Mouse (Mus musculus) lung, embryonic 16.5 days (tissue): ENCODE results near the gene Faim. TPM values are rescaled to one million over a fixed set of nuclear protein-coding genes. Genes with fewer than 3 reads are reported as not detected.

Source experiments
- ATAC-seq: fragments of 200-750 bp; cut with Nextera tagmentation; 2 replicates; pipeline ENCODE4 v1.8.0; 2017; ENCODE audit warnings: low read depth, mild to moderate bottlenecking, moderate library complexity
- H3K27ac ChIP-seq: fragments of 300-500 bp; sonication (generic); 2 replicates; pipeline ENCODE4 v1.5.1; 2014; ENCODE audit warnings: mild to moderate bottlenecking, control low read depth, low read length
- H3K27me3 ChIP-seq: fragments of 300-500 bp; sonication (generic); 2 replicates; pipeline ENCODE4 v1.6.1; 2014; ENCODE audit warnings: low read depth, low read length, mixed read lengths; ENCODE audit not compliant: control insufficient read depth, insufficient read depth
- H3K36me3 ChIP-seq: fragments of 300-500 bp; sonication (generic); 2 replicates; pipeline ENCODE4 v1.6.1; 2014; ENCODE audit warnings: low read length; ENCODE audit not compliant: control insufficient read depth, insufficient read depth
- H3K4me1 ChIP-seq: fragments of 300-500 bp; sonication (generic); replicated peaks from 2 replicates; pipeline ENCODE4 v1.6.1; 2014; ENCODE audit warnings: low read length, mixed read lengths; ENCODE audit not compliant: control insufficient read depth, insufficient read depth
- H3K4me2 ChIP-seq: fragments of 300-500 bp; sonication (generic); 2 replicates; pipeline ENCODE4 v1.6.1; 2014; ENCODE audit warnings: low read depth, low read length, control low read depth
- H3K4me3 ChIP-seq: fragments of 300-500 bp; sonication (generic); 2 replicates; pipeline ENCODE4 v1.5.1; 2014; ENCODE audit warnings: mild to moderate bottlenecking, low read length, control low read depth
- H3K9ac ChIP-seq: fragments of 300-500 bp; sonication (generic); 2 replicates; pipeline ENCODE4 v1.6.1; 2014; ENCODE audit warnings: low read length, control low read depth
- H3K9me3 ChIP-seq: fragments of 300-500 bp; sonication (generic); 2 replicates; pipeline ENCODE4 v1.6.1; 2016; ENCODE audit warnings: low read length; ENCODE audit not compliant: control insufficient read depth
- WGBS: fragments of 180-500 bp; shearing (Covaris S2); extraction: QIAGEN DNeasy Blood & Tissue Kit; methylation state at CpG from one replicate; pipeline ENCODE4 v1.1.7; 2014; 5-methylcytosine and 5-hydroxymethylcytosine counted together
- polyA plus RNA-seq: library from polyadenylated mRNA; unstranded; fragments of >200 nt; fragmentation: Nextera tagmentation; extraction: Ambion mirVana; gene quantifications from 2 replicates; pipeline ENCODE4 v1.2.1, GENCODE M21; 2015

The Faim gene
- 37.6 and 38.7 TPM in 2 replicates for polyA plus RNA-seq

DNA sequence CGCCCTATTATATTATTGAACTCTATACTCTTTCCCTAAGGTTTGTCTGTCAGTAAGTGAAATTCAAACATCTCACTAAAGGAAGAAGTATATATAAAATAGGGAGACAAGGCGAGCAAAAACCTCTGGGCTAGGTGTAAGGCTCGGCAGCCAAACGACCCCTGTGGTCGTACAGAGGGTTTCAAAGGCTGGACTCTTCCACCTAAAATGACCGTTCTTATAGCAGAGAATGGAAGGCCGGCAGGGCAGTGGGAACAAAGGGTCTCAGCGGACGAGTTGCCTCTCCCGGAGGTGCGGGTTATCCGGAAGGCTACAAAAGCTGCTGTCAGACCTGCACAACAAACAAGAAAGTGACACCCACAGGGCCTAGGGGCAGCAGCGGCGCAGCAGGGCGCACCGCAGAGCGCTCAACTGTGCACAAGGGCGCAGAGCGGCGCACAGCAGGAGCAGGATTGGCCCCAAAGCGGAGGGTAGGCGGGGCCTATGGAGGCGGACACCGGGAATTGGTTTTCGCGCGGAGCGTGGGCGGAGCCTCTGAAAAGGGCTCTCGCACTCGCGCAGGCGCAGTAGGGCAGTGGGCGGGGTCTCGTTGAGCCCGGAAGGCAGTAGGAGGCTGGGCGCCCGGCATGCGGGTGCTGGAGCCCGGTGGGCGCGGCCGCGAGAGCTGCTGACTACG lies at the start of gene Faim:
Gene Faim (plus strand): TSS at position 574 of the 676 bp plus-strand sequence.
- H3K4me2 ChIP-seq: peak within 1 kb of the TSS; percentile 96
- peak within 1 kb of the TSS; percentile 78 for H3K4me3 ChIP-seq
- peak within 1 kb of the TSS; percentile 29; the same call in 1 of the 2 replicates for H3K27ac ChIP-seq
- peaks cover 10% of the 10 kb centered on the region; the same call in 1 of the 2 replicates for H3K4me1 ChIP-seq
- H3K36me3 ChIP-seq: no peaks in the 10 kb centered on the region
- H3K9ac ChIP-seq: peak within 1 kb of the TSS; percentile 78
- WGBS: under 1% methylated on average over 40 of the region's 45 CpGs
- H3K27me3 ChIP-seq: peaks cover 11% of the 10 kb centered on the region
- H3K9me3 ChIP-seq: no peaks in the 10 kb centered on the region
- ATAC-seq: peak; percentile 100

- WGBS: 13% methylated on average over 2 of the region's 2 CpGs
- Histone ChIP-seq H3K4me2 (no peak overlapping the region), H3K27me3 (no peaks in the 10 kb centered on the region; the same call in 1 of the 2 replicates), H3K4me1 (no peaks in the 10 kb centered on the region), H3K4me3 (no peak overlapping the region), H3K9ac (no peak overlapping the region), H3K36me3 (no peaks in the 10 kb centered on the region), H3K9me3 (no peaks in the 10 kb centered on the region), H3K27ac (no peak overlapping the region)
- no peak for ATAC-seq
Measured at GRCm38 (mm10) chr9:98939290-98939689, 46.9 kb upstream of the Faim start.

DNA sequence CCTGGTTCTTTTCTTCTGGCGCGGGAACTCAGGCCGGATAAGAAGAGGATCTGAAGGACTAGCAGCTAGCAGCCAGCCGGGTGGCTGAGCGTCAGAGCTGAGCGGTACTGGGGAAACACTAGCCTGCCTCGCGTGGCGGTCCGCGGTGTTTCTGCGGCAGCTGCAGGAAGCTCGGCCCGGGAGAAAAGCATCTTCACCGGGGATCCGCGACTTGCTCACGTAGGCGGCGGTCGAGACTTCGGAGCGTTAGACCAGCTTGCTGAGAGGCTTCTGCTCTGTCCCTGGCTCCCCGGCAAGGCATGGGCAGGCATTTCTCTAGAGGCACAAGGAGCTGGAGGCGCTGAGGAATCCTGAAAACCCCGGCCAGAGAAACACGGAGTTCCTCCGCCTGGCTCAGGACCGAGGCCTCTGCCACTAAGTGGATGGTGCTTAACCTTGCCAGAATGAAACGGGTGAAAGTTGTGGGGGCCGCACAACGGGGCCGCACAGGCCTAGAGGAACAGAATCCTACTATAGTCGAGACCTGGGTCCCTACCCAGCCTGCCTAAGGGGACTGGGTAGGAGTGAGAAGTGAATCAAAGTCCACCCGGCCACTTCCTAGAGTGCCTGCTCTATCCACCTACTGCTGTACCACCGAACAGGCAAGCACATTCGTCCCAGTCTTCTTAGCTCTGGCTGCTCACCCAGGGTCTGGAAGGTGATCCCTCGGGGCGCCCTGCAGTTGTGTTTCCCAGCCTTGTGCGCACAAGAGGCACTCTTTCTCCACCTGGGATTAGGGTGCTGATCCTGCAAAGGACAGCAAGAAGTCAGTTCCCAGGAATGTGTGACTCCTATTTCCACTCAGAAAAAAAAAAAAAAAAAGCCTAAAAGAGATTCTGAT lies 33.8 kb upstream of the Faim start:
- under 1% methylated on average over 38 of the region's 40 CpGs for WGBS
- no peaks in the 10 kb centered on the region for H3K9me3 ChIP-seq
- H3K36me3 ChIP-seq: no peaks in the 10 kb centered on the region
- no peak overlapping the region for H3K4me3 ChIP-seq
- no peak for ATAC-seq
- H3K4me1 ChIP-seq: peaks cover 20% of the 10 kb centered on the region
- peaks cover 76% of the 10 kb centered on the region for H3K27me3 ChIP-seq
- no peak overlapping the region for H3K27ac ChIP-seq
- no peak overlapping the region for H3K4me2 ChIP-seq
- H3K9ac ChIP-seq: no peak overlapping the region

DNA sequence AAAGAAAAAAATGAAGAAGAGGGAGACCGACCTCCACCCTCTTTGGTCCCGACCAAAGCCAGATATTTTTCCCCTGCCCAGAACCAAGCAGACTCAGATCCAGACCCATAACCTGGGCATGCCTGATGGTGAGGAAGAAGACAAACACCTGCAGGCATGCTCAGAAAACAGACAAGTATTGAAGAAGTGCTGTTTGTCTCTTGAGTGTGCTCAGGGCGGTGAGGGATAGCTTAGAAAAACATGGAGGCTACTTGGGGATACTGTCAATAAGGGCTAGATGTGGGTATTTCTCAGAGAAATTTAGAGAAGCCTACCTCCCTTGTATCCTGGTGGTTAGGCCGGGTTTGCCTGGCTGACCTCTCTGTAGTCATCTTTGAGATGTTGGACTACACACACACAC lies 32.9 kb upstream of the Faim start:
- no peak overlapping the region for H3K9ac ChIP-seq
- no peaks in the 10 kb centered on the region for H3K9me3 ChIP-seq
- peaks cover 80% of the 10 kb centered on the region for H3K27me3 ChIP-seq
- WGBS: 3% methylated on average over 4 of the region's 4 CpGs
- H3K4me2 ChIP-seq: no peak overlapping the region
- H3K36me3 ChIP-seq: no peaks in the 10 kb centered on the region
- H3K4me3 ChIP-seq: no peak overlapping the region
- peaks cover 20% of the 10 kb centered on the region for H3K4me1 ChIP-seq
- ATAC-seq: no peak
- no peak overlapping the region for H3K27ac ChIP-seq

DNA sequence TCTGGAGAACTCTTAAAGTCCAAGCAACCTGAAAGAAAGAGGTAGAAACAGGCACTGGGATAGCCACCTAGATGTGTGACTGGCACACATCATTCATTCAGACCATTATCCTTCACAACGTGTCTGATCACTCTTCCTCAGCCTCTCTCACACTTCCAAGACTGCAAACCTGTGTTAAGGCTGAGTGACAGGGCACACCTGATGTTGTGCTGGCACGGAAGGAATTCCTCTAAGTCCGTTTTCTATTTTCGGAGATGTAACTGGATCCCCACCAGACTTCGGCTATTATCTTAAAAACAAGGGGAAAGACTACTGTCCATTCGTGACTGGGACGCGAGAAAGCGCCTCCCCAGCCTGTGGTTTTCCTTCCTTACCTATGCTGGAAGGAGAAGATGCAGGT lies 32.3 kb upstream of the Faim start:
- ATAC-seq: no peak
- H3K9ac ChIP-seq: no peak overlapping the region
- 5% methylated on average over 9 of the region's 9 CpGs for WGBS

GRCm38 (mm10) chr9:98954391-98955102 lies 31.6 kb upstream of the Faim start:
- H3K27me3 ChIP-seq: peaks cover 89% of the 10 kb centered on the region
- peaks cover 20% of the 10 kb centered on the region for H3K4me1 ChIP-seq
- H3K4me3 ChIP-seq: peak overlapping the region; percentile 48
- no peak overlapping the region for H3K9ac ChIP-seq
- no peaks in the 10 kb centered on the region for H3K36me3 ChIP-seq
- WGBS: 2% methylated on average over 33 of the region's 33 CpGs
- peak overlapping the region; percentile 70 for H3K4me2 ChIP-seq
- ATAC-seq: peak; percentile 7; the same call in 1 of the 2 replicates
- no peak overlapping the region for H3K27ac ChIP-seq
- H3K9me3 ChIP-seq: no peaks in the 10 kb centered on the region

More for the DNA sequence above, 32.3 kb upstream of the Faim start:
- Histone ChIP-seq H3K4me2 (no peak overlapping the region), H3K9me3 (no peaks in the 10 kb centered on the region), H3K4me1 (peaks cover 20% of the 10 kb centered on the region), H3K27me3 (peaks cover 85% of the 10 kb centered on the region), H3K4me3 (no peak overlapping the region), H3K36me3 (no peaks in the 10 kb centered on the region), H3K27ac (no peak overlapping the region)

- ATAC-seq: peak; percentile 59
- H3K36me3 ChIP-seq: no peaks in the 10 kb centered on the region
- H3K27me3 ChIP-seq: peaks cover 93% of the 10 kb centered on the region
- H3K9ac ChIP-seq: no peak within 1 kb of the TSS; the same call in 1 of the 2 replicates
- H3K4me1 ChIP-seq: peaks cover 20% of the 10 kb centered on the region
- H3K27ac ChIP-seq: no peak within 1 kb of the TSS
- H3K9me3 ChIP-seq: no peaks in the 10 kb centered on the region
- under 1% methylated on average over 49 of the region's 58 CpGs for WGBS
- H3K4me3 ChIP-seq: peak within 1 kb of the TSS; percentile 48
- peak within 1 kb of the TSS; percentile 70 for H3K4me2 ChIP-seq
Measured at GRCm38 (mm10) chr9:98955103-98955715, 31.0 kb upstream of the Faim start, which contains the start of gene Foxl2. Foxl2 (plus strand) TSS chr9:98955288.

DNA sequence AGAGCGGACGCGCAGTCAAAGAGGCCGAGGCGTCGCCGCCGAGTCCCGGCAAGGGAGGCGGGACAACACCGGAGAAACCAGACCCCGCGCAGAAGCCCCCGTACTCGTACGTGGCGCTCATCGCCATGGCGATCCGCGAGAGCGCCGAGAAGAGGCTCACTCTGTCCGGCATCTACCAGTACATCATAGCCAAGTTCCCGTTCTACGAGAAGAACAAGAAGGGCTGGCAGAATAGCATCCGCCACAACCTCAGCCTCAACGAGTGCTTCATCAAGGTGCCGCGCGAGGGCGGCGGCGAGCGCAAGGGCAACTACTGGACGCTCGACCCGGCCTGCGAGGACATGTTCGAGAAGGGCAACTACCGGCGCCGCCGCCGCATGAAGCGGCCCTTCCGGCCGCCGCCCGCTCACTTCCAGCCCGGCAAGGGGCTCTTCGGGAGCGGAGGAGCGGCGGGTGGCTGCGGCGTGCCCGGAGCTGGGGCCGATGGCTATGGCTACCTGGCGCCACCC lies 30.4 kb upstream of the Faim start:
- ATAC-seq: peak; percentile 12
- H3K27ac ChIP-seq: no peak overlapping the region
- peak overlapping the region; percentile 48 for H3K4me3 ChIP-seq
- peaks cover 93% of the 10 kb centered on the region for H3K27me3 ChIP-seq
- no peaks in the 10 kb centered on the region for H3K36me3 ChIP-seq
- H3K9ac ChIP-seq: no peak overlapping the region; the same call in 1 of the 2 replicates
- no peaks in the 10 kb centered on the region for H3K9me3 ChIP-seq
- H3K4me2 ChIP-seq: peak overlapping the region; percentile 70
- H3K4me1 ChIP-seq: peaks cover 20% of the 10 kb centered on the region
- WGBS: under 1% methylated on average over 51 of the region's 60 CpGs
